Mouse (Mus musculus): ENCODE measurements at regions not wholly inside any gene's neighbourhood (a gene's known extent, or its start where the extent isn't known, plus 50 kb on each side); places are given as distances from the start of the nearest gene placed in this dataset.

GRCm38 (mm10) chr3:120748513-120748912, 423.0 kb downstream of the Rwdd3 start:
- DNase-seq (ENCODE audit: low read depth, low spot score) = peak; percentile 41

- peak; percentile 11 for DNase-seq (ENCODE audit: low read depth, low spot score)
These were observed 423.8 kb downstream of the Rwdd3 start for GRCm38 (mm10) chr3:120747678-120748077.

GRCm38 (mm10) chr3:120733332-120733731, 438.2 kb downstream of the Rwdd3 start:
- no peak for DNase-seq (ENCODE audit: low read depth, low spot score)

- DNase-seq (ENCODE audit: low read depth, low spot score) = no peak
These were observed 439.1 kb downstream of the Rwdd3 start for GRCm38 (mm10) chr3:120732391-120732790.

GRCm38 (mm10) chr3:120731287-120731686, 440.2 kb downstream of the Rwdd3 start:
- no peak for DNase-seq (ENCODE audit: low read depth, low spot score)

- DNase-seq (ENCODE audit: low read depth, low spot score) = no peak
These were observed 441.3 kb downstream of the Rwdd3 start for GRCm38 (mm10) chr3:120730225-120730624.

GRCm38 (mm10) chr3:120729671-120730070, 441.8 kb downstream of the Rwdd3 start:
- DNase-seq (ENCODE audit: low read depth, low spot score) = peak; percentile 10

- no peak for DNase-seq (ENCODE audit: low read depth, low spot score)
These were observed 486.3 kb downstream of the Rwdd3 start for GRCm38 (mm10) chr3:120685227-120685626.

- DNase-seq (ENCODE audit: low read depth, low spot score) = no peak
These were observed 495.6 kb downstream of the Rwdd3 start for GRCm38 (mm10) chr3:120675906-120676305.

GRCm38 (mm10) chr3:120668654-120669053, 502.8 kb downstream of the Rwdd3 start:
- no peak for DNase-seq (ENCODE audit: low read depth, low spot score)

- no peak for DNase-seq (ENCODE audit: low read depth, low spot score)
These were observed 509.0 kb downstream of the Rwdd3 start for GRCm38 (mm10) chr3:120662521-120662920.

GRCm38 (mm10) chr3:120660776-120661175, 510.7 kb downstream of the Rwdd3 start:
- DNase-seq (ENCODE audit: low read depth, low spot score) = no peak

- DNase-seq (ENCODE audit: low read depth, low spot score) = no peak
These were observed 522.2 kb downstream of the Rwdd3 start for GRCm38 (mm10) chr3:120649047-120649868.

GRCm38 (mm10) chr3:120648391-120648790, 523.1 kb downstream of the Rwdd3 start:
- DNase-seq (ENCODE audit: low read depth, low spot score) = no peak

GRCm38 (mm10) chr3:120636669-120637305, 534.7 kb downstream of the Rwdd3 start:
- no peak for DNase-seq (ENCODE audit: low read depth, low spot score)

GRCm38 (mm10) chr3:120618358-120618757, 553.1 kb downstream of the Rwdd3 start:
- DNase-seq (ENCODE audit: low read depth, low spot score) = no peak

- no peak for DNase-seq (ENCODE audit: low read depth, low spot score)
These were observed 577.3 kb downstream of the Rwdd3 start for GRCm38 (mm10) chr3:120594226-120594625.

GRCm38 (mm10) chr3:120591183-120591582, 580.3 kb downstream of the Rwdd3 start:
- DNase-seq (ENCODE audit: low read depth, low spot score) = no peak

GRCm38 (mm10) chr3:120570806-120571425, 600.6 kb downstream of the Rwdd3 start:
- DNase-seq (ENCODE audit: low read depth, low spot score) = peak; percentile 2

GRCm38 (mm10) chr3:120541556-120542476, 629.7 kb downstream of the Rwdd3 start:
- no peak for DNase-seq (ENCODE audit: low read depth, low spot score)

- no peak for DNase-seq (ENCODE audit: low read depth, low spot score)
These were observed 637.6 kb downstream of the Rwdd3 start for GRCm38 (mm10) chr3:120533901-120534300.

Data from mesoderm, embryonic 11.5 days (tissue).